Mouse (Mus musculus) CD8-positive naive resting alpha-beta T cell, adult 57 days (primary cell): ENCODE results near the gene Adh5. TPM values are rescaled to one million over a fixed set of nuclear protein-coding genes. Genes with fewer than 3 reads are reported as not detected.

Experiments used
- total RNA-seq: library from RNA; stranded (reverse); gene quantifications from one replicate; pipeline ENCODE4 v1.2.4, GENCODE M21; 2023

Adh5 gene
- total RNA-seq, result 73.6 TPM

GRCm38 (mm10) chr3:138442612-138443464, at the start of gene Adh5:
Gene Adh5, plus strand, starts transcription at chr3:138443093.

GRCm38 (mm10) chr3:138415121-138415690, 27.7 kb upstream of the Adh5 start, which contains the start of gene Adh4:
Gene Adh4, plus strand, starts transcription at chr3:138415466.

GRCm38 (mm10) chr3:138489327-138490033, 46.6 kb downstream of the Adh5 start, which contains the start of gene Metap1:
Gene Metap1, minus strand, starts transcription at chr3:138489515.

Other genes with a start within 250 kb of the Adh5 start
- gene 4930579F01Rik, start 249.3 kb upstream of the Adh5 start, total RNA-seq, result not detected
- gene Adh7, start 225.3 kb upstream of the Adh5 start, total RNA-seq, result not detected
- gene Adh1, start 182.1 kb upstream of the Adh5 start, total RNA-seq, result 1.9 TPM
- not detected for gene Adh6a, start 129.8 kb upstream of the Adh5 start, total RNA-seq
- not detected for gene Adh6b, start 101.3 kb upstream of the Adh5 start, total RNA-seq
- not detected for gene Adh4, start 27.6 kb upstream of the Adh5 start, total RNA-seq
- 46.0 TPM for gene Metap1, start 46.4 kb downstream of the Adh5 start, total RNA-seq
- gene Eif4e, start 83.1 kb downstream of the Adh5 start, total RNA-seq, result 63.4 TPM